Mouse (Mus musculus): Measurements from ENCODE around the gene Ankrd2. TPM values are rescaled to one million over a fixed set of nuclear protein-coding genes. Genes with fewer than 3 reads are reported as not detected.
A peak's percentile ranks its signal among the peaks of the same experiment; 100 is the strongest.

The Ankrd2 gene
- total RNA-seq, 2 experiments from 2014 or later: not detected

DNA sequence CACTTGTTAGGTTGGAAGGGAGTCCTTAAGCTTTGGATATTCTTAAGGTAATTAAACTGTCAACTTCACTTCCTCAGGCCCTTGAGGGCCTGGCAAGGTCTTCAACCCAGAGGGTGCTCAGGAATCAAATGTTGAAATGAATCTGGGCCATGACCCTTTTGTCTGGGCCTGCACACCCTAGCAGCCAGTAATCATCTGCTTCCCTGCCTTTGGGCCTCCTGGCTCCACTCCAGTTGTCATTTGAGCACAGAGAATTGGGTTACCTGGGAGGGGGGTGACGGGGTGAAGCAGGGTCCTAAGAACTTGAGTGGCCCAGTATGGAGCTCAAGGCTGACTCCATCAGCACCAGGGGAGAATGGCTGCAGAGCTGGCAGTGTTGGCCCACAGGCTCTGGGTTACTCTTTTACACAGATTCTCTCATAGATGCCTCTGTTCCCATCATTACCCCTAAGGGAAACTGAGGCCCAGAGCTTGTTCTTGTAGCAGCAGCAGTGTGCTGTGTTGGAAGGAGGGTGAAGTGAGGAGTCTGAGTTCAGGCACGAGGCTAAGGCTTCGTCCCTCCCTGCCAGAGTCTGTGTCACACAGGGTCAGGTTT, 21.5 kb upstream of the Ankrd2 start:
- no peak for ATAC-seq (replicated peaks; ENCODE audit: low FRiP score, poor library complexity, severe bottlenecking)

DNA sequence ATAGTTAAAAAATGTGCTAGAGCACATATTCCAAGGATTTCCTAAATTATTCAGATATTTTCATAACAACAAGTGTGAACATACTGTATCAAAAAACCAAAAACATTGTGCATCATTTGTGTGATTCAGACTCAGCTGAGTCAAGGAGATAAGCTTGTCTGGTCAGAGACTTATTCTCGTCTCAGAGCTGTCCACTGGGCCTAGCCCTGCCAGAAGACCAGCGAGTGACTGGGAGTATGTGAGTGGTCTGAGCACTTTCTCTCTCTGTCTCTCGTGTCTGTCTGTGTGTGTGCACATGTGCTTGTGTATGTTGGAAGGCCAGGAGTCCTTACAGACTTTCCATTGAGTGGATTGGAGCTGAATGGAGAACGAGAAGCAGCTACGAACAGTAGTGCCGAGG, 20.8 kb upstream of the Ankrd2 start:
- ATAC-seq (replicated peaks; ENCODE audit: low FRiP score, poor library complexity, severe bottlenecking): no peak

DNA sequence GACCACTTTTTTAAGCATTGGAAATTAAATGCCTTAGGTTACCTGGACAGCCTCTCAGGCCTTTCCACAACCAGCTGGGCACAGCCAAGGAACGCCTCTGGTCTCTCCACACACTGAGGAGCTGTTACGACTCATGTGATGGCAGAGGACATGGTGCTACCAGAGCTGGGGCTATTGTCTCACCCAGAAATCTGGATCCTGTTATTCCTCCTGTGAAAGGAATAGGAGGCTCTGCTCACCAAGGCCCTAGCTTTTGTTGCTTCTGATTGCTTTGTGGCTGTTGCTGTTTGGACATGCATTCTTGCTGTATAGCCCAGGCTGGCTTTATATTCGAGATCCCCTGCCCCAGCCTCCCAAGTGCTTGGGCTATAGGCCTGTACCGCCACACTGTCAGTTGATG, 19.5 kb upstream of the Ankrd2 start:
- ATAC-seq (replicated peaks; ENCODE audit: low FRiP score, poor library complexity, severe bottlenecking): no peak

DNA sequence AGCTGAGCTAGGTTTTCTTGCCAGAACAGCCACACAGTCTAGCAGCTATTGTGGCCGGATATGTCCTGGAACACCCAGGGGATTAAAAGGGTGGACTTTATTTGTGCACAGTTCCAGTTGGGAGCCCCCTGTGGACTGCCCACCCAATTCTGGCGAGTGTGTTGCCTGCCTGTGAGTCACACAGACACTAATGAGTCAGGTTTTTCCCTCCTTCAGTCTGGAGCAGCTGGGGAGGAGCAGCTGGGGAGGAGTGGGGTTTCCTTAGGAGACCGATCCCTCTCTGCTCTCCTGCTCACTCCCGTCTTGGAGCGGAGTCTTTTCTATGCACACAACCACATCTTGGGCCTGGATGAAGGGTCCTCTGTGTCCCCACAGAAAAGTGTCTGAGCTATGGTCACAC, 19.0 kb upstream of the Ankrd2 start:
- ATAC-seq (replicated peaks; ENCODE audit: low FRiP score, poor library complexity, severe bottlenecking): no peak

GRCm38 (mm10) chr19:42017399-42018247, 18.2 kb upstream of the Ankrd2 start:
- ATAC-seq (replicated peaks; ENCODE audit: low FRiP score, poor library complexity, severe bottlenecking): no peak

- no peak for ATAC-seq (replicated peaks; ENCODE audit: low FRiP score, poor library complexity, severe bottlenecking)
Observed at GRCm38 (mm10) chr19:42019011-42019522, 16.7 kb upstream of the Ankrd2 start.

DNA sequence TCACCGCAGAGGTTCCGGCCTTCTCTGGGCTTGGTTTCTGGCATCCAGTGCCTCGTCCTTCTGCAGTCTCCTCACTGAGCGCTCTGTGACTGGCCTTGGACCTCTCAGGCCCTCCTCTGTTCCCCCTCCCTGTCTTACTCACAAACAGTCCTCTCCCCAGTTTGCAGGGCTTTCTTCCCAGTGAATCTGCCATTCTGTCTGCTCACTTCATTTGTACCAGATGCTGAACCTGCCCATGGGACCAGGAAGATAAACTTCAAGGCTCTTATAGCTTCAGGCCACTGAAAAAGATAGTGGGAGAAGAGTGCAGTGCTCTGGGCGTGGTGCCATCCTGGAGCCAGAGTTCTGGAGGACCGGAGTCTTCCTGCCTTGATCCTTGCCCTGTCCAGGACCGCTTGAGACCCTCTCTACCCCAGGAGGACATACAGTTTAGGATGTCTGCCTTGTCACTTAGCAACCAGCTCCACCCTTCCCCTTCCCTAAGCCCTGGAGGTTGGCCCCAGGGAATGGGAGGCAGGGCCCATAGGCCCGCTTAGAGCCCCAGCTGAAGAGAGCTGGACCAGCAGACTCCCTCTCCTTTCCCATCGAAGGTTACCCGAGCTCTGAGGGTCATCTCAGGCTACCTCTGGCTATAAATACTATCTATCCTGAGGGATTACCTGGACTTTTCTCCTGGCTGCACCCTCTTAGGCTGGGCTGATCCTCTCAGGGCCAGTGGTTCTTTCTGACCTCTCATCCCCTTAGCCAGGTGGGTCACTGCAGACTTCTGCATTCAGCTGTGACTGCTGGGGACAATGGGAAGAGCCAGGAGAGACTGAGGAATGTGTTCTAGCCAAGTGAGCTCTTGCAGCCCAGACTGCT, 13.9 kb upstream of the Ankrd2 start:
- no peak for ATAC-seq (replicated peaks; ENCODE audit: low FRiP score, poor library complexity, severe bottlenecking)

GRCm38 (mm10) chr19:42022542-42022848, 13.3 kb upstream of the Ankrd2 start:
- no peak for ATAC-seq (replicated peaks; ENCODE audit: low FRiP score, poor library complexity, severe bottlenecking)

DNA sequence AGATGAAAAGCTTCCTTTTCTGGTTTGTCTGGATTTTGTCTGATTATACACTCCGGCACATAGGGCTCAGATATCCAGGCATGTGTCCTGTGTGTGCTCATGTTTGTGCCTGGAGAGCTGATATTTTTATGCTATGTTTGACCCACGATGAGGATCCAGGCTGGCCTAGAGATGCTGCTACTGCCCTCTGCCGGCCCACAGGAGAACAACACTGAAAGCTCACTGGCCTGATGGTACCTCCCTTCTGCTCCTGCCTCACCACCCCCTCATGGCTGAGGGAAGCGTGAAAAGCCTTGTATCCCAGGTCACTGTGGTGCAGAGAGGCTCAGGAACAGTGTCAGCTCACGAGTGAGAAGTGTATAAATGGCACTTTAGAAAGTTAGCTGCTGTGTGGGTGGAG, 9.6 kb upstream of the Ankrd2 start:
- peak; percentile 86 for ATAC-seq (replicated peaks; ENCODE audit: low FRiP score, poor library complexity, severe bottlenecking)

DNA sequence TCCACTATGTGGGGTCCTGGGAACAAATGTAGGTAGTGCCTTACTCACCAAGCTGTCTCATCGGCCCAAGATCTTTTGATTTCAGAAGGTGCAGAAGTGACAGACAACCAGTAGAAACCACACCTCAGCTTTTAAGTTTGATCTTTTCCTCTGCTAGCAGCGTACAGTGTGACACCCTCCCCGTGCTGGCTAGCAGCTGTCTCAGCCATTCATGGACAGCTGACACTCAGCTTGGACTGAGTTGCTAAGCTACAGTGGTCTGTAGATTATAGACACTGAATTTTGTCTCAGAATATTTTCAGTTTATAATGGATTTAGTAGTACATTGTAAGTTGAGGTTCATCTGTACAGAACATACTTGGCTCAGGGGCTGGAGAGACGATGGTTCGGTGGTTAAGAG, 4.7 kb upstream of the Ankrd2 start:
- ATAC-seq (replicated peaks; ENCODE audit: low FRiP score, poor library complexity, severe bottlenecking): no peak

DNA sequence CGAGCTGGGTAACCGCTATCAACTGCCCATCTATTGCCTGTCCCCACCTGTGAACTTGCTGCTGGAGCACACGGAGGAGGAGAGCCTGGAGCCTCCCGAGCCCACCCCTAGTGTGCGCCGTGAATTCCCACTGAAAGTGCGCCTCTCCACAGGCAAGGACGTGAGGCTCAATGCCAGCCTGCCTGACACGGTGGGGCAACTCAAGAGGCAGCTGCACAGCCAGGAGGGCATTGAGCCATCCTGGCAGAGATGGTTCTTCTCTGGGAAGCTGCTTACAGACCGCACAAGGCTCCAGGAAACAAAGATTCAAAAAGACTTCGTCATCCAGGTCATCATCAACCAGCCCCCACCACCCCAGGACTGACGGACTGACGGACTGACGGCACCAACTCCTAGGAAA, 2.2 kb upstream of the Ankrd2 start:
- no peak for ATAC-seq (replicated peaks; ENCODE audit: low FRiP score, poor library complexity, severe bottlenecking)

DNA sequence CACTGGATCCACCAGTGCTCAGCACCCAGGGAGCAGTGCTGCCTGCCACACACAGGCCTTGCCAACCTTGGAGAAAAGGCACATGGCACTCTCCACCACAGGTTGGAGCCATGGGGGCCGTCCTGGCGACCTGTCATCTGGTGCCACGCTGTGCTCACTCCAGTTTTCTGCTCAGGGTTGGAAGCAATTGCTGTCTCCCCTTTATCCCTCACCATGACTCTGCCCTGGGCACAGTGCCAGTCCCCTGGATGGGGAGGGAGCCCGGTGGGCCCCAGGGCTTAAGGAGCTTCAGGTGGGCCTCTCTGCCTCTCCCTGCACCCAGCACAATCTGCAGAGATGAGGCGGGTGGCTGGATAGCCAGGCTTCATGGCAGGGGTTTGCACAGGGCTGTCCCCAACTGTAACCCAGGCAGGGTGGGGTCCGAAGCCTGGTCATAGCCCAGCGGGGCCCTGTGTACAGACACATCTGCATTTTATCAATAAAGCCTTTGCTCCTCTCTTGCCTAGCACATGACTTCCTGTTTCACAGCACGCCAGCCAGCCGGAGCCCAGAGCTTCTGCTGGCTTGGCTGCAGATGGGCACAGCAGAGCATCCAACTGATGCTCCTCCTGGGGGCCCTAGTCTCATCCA, 1.5 kb upstream of the Ankrd2 start:
- no peak for ATAC-seq (replicated peaks; ENCODE audit: low FRiP score, poor library complexity, severe bottlenecking)

GRCm38 (mm10) chr19:42034881-42035455, 832 bp upstream of the Ankrd2 start:
- ATAC-seq (replicated peaks; ENCODE audit: low FRiP score, poor library complexity, severe bottlenecking): no peak

GRCm38 (mm10) chr19:42036357-42036756, 557 bp downstream of the Ankrd2 start:
- no peak for ATAC-seq (replicated peaks; ENCODE audit: low FRiP score, poor library complexity, severe bottlenecking)

DNA sequence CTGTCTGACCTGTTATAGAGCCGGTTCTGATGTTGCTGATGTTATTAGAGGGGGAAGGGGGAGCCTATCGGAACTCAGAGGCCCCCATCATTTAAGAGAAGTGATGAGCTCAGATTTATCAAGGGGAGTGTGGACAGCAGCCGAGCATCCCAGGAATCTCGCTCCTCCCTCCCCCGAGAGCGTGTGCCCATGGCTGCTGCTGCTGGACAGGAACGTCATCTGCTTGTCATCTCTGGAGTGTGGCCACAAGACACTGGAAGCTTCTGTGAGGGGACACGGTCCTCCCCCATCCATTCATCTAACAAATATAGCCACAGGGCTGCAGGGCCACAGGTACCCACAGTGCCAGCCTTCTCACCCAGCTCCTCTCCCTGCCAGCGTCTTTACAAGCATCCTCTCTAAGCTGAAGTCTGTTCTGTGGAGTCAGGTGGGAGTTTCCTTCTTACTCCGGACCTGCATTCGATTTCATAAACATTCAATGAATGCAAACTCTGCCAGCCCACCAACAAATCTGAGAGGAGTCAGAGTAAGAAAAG, 1.4 kb downstream of the Ankrd2 start:
- ATAC-seq (replicated peaks; ENCODE audit: low FRiP score, poor library complexity, severe bottlenecking): no peak

DNA sequence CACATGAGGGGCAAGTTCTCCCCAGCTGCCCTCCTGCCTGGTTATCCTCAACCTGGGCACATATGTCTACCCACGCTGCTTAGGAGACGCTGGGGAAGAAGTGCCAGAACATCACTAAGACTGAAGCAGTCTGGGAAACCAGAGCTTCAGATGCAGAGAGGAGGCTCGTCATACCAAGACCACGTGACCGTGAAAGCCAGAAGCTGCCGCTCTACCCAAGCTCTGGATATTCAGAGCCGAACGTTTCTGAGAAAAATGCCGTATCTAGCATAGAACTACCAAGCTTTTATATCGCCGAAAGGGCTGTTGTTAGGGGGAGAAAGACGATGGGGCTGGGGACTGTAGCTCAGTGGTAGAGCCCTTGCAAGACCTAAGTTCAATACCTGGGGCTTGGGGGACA, 2.5 kb downstream of the Ankrd2 start:
- ATAC-seq (replicated peaks; ENCODE audit: low FRiP score, poor library complexity, severe bottlenecking): no peak

DNA sequence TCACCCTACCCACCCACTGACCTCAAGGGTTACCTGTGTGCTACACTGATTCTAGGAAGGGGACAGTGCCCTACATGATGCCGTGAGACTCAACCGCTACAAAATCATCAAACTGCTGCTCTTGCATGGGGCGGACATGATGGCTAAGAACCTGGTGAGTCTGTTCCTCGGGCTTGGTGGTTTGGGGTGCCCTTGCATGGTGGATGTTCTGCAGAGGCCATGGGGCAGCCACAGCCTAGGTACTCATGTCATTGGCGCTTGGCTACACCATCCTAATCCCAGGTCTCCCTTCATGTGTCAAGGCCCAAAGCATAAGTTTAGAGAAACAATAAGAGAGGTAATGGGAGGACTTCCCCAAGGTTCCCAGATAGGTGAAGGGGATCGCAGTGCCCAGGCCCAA, 8.2 kb downstream of the Ankrd2 start:
- ATAC-seq (replicated peaks; ENCODE audit: low FRiP score, poor library complexity, severe bottlenecking): no peak

DNA sequence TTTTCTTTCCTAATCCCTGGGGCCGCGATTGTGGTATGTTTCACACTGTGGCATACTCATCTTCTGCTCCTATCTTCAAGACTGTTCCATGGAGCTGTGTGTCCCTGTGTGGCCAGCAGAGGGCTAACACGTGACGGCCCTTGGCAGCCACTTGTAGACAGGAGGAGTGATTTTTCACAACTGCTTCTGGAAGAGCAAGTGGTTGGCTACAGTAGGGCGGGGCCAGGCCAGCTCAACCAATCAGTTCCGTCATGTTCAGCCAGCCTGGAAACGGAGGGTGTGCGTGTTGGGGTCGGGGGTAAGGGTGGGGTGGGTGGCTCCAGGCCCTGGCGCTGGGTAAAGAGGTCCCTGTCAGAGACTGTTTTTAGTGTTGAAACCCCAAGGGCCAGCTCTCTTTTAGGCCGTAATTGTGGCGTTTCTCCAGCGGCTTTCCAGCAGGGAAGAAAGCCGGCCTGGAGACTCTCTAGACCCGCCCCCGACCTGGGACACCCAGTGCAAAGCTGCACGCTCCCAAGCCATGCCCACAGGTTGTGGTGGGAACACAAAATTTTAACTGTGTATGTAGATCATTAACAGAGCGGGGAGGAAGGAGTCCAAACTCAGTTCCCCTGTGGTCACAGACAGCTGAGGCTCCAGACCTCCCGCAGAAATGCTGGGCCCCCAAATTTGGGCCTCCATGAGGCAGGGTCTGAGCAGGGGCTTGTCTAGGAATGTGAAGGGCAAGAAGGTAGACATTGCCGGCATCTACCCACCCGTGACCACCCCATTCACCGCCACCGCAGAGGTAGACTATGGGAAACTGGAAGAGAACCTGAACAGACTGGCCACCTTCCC, 9.7 kb downstream of the Ankrd2 start, which contains the start of gene Hoga1:
Hoga1 (plus strand) TSS at position 342 of the 834 bp plus-strand sequence.
- 0 out of 2 replicates have a peak, but pooled peaks have one; percentile 37 for ATAC-seq (replicated peaks; ENCODE audit: low FRiP score, poor library complexity, severe bottlenecking)

GRCm38 (mm10) chr19:42050251-42050650, 14.5 kb downstream of the Ankrd2 start:
- no peak for ATAC-seq (replicated peaks; ENCODE audit: low FRiP score, poor library complexity, severe bottlenecking)
